Mouse (Mus musculus): ENCODE data around the gene Nr0b2. TPM values are rescaled to one million over a fixed set of nuclear protein-coding genes. Genes with fewer than 3 reads are reported as not detected.

Nr0b2 gene
- polyA plus RNA-seq, 1 experiment from 2014 or later = not detected

- Histone ChIP-seq H3K27me3 (ENCODE audit: control insufficient read depth, insufficient read depth, low read length) (peaks cover 36% of the 10 kb centered on the region), H3K27ac (ENCODE audit: low read depth, low read length) (no peak overlapping the region), H3K36me3 (ENCODE audit: control insufficient read depth, insufficient read depth, low read length) (no peaks in the 10 kb centered on the region), H3K9ac (replicated peaks; ENCODE audit: low read depth, low read length) (0 out of 2 replicates have a peak overlapping the region, but pooled peaks have one; percentile 3), H3K4me3 (ENCODE audit: low read depth, low read length) (peak overlapping the region; percentile 37), H3K4me2 (ENCODE audit: low read depth, low read length) (peak overlapping the region; percentile 60), H3K9me3 (ENCODE audit: control insufficient read depth, low read length) (no peaks in the 10 kb centered on the region), H3K4me1 (ENCODE audit: control insufficient read depth, insufficient read depth, low read length) (peaks cover 7% of the 10 kb centered on the region; the same call in 1 of the 2 replicates)
- WGBS = under 1% methylated on average over 48 of the region's 50 CpGs
- ATAC-seq (ENCODE audit: low read depth) = peak; percentile 95
Observed at GRCm38 (mm10) chr4:133599571-133600073, 46.4 kb downstream of the Nr0b2 start.

- H3K9ac ChIP-seq (replicated peaks; ENCODE audit: low read depth, low read length) = no peak overlapping the region
- peak overlapping the region; percentile 37; the same call in 1 of the 2 replicates for H3K4me3 ChIP-seq (ENCODE audit: low read depth, low read length)
- peaks cover 36% of the 10 kb centered on the region for H3K27me3 ChIP-seq (ENCODE audit: control insufficient read depth, insufficient read depth, low read length)
- no peaks in the 10 kb centered on the region for H3K36me3 ChIP-seq (ENCODE audit: control insufficient read depth, insufficient read depth, low read length)
- 13% methylated on average over 9 of the region's 9 CpGs for WGBS
- no peaks in the 10 kb centered on the region for H3K9me3 ChIP-seq (ENCODE audit: control insufficient read depth, low read length)
- H3K27ac ChIP-seq (ENCODE audit: low read depth, low read length) = no peak overlapping the region
- no peak for ATAC-seq (ENCODE audit: low read depth)
- H3K4me2 ChIP-seq (ENCODE audit: low read depth, low read length) = peak overlapping the region; percentile 60; the same call in 1 of the 2 replicates
- H3K4me1 ChIP-seq (ENCODE audit: control insufficient read depth, insufficient read depth, low read length) = peaks cover 7% of the 10 kb centered on the region; the same call in 1 of the 2 replicates
Observed at GRCm38 (mm10) chr4:133600306-133600705, 47.1 kb downstream of the Nr0b2 start.

GRCm38 (mm10) chr4:133601721-133602218, 48.6 kb downstream of the Nr0b2 start, which contains the start of gene Sfn:
Gene Sfn (minus strand): TSS chr4:133602168.
- ATAC-seq (ENCODE audit: low read depth) = no peak
- Histone ChIP-seq H3K4me2 (ENCODE audit: low read depth, low read length) (no peak within 1 kb of the TSS), H3K4me3 (ENCODE audit: low read depth, low read length) (no peak within 1 kb of the TSS), H3K36me3 (ENCODE audit: control insufficient read depth, insufficient read depth, low read length) (no peaks in the 10 kb centered on the region), H3K27me3 (ENCODE audit: control insufficient read depth, insufficient read depth, low read length) (peaks cover 36% of the 10 kb centered on the region), H3K9me3 (ENCODE audit: control insufficient read depth, low read length) (no peaks in the 10 kb centered on the region), H3K27ac (ENCODE audit: low read depth, low read length) (no peak within 1 kb of the TSS), H3K4me1 (ENCODE audit: control insufficient read depth, insufficient read depth, low read length) (peaks cover 7% of the 10 kb centered on the region; the same call in 1 of the 2 replicates), H3K9ac (replicated peaks; ENCODE audit: low read depth, low read length) (no peak within 1 kb of the TSS)
- WGBS = 4% methylated on average over 16 of the region's 16 CpGs

- no peak overlapping the region for H3K4me2 ChIP-seq (ENCODE audit: low read depth, low read length)
- no peak overlapping the region for H3K4me3 ChIP-seq (ENCODE audit: low read depth, low read length)
- H3K4me1 ChIP-seq (ENCODE audit: control insufficient read depth, insufficient read depth, low read length) = peaks cover 7% of the 10 kb centered on the region; the same call in 1 of the 2 replicates
- no peak overlapping the region for H3K9ac ChIP-seq (replicated peaks; ENCODE audit: low read depth, low read length)
- no peaks in the 10 kb centered on the region for H3K9me3 ChIP-seq (ENCODE audit: control insufficient read depth, low read length)
- WGBS = 95% methylated on average over 5 of the region's 5 CpGs
- no peak for ATAC-seq (ENCODE audit: low read depth)
- no peaks in the 10 kb centered on the region for H3K36me3 ChIP-seq (ENCODE audit: control insufficient read depth, insufficient read depth, low read length)
- H3K27me3 ChIP-seq (ENCODE audit: control insufficient read depth, insufficient read depth, low read length) = peaks cover 36% of the 10 kb centered on the region
- H3K27ac ChIP-seq (ENCODE audit: low read depth, low read length) = no peak overlapping the region
Observed at GRCm38 (mm10) chr4:133603056-133603455, 49.9 kb downstream of the Nr0b2 start.

GRCm38 (mm10) chr4:133604175-133604574, 51.0 kb downstream of the Nr0b2 start:
- WGBS = 89% methylated on average over 7 of the region's 7 CpGs
- Histone ChIP-seq H3K9me3 (ENCODE audit: control insufficient read depth, low read length) (no peaks in the 10 kb centered on the region), H3K36me3 (ENCODE audit: control insufficient read depth, insufficient read depth, low read length) (no peaks in the 10 kb centered on the region), H3K27ac (ENCODE audit: low read depth, low read length) (no peak overlapping the region), H3K4me3 (ENCODE audit: low read depth, low read length) (no peak overlapping the region), H3K9ac (replicated peaks; ENCODE audit: low read depth, low read length) (no peak overlapping the region), H3K4me2 (ENCODE audit: low read depth, low read length) (no peak overlapping the region), H3K27me3 (ENCODE audit: control insufficient read depth, insufficient read depth, low read length) (peaks cover 25% of the 10 kb centered on the region), H3K4me1 (ENCODE audit: control insufficient read depth, insufficient read depth, low read length) (peaks cover 7% of the 10 kb centered on the region; the same call in 1 of the 2 replicates)
- ATAC-seq (ENCODE audit: low read depth) = no peak

GRCm38 (mm10) chr4:133604856-133605255, 51.7 kb downstream of the Nr0b2 start:
- no peak overlapping the region for H3K4me3 ChIP-seq (ENCODE audit: low read depth, low read length)
- no peaks in the 10 kb centered on the region for H3K9me3 ChIP-seq (ENCODE audit: control insufficient read depth, low read length)
- no peak overlapping the region for H3K4me2 ChIP-seq (ENCODE audit: low read depth, low read length)
- H3K36me3 ChIP-seq (ENCODE audit: control insufficient read depth, insufficient read depth, low read length) = no peaks in the 10 kb centered on the region
- 0 out of 2 replicates have a peak, but pooled peaks cover under 1% of the 10 kb centered on the region for H3K4me1 ChIP-seq (ENCODE audit: control insufficient read depth, insufficient read depth, low read length)
- no peak for ATAC-seq (ENCODE audit: low read depth)
- peaks cover 18% of the 10 kb centered on the region for H3K27me3 ChIP-seq (ENCODE audit: control insufficient read depth, insufficient read depth, low read length)
- H3K9ac ChIP-seq (replicated peaks; ENCODE audit: low read depth, low read length) = no peak overlapping the region
- 63% methylated on average over 6 of the region's 6 CpGs for WGBS
- no peak overlapping the region for H3K27ac ChIP-seq (ENCODE audit: low read depth, low read length)

- no peak overlapping the region for H3K27ac ChIP-seq (ENCODE audit: low read depth, low read length)
- no peaks in the 10 kb centered on the region for H3K4me1 ChIP-seq (ENCODE audit: control insufficient read depth, insufficient read depth, low read length)
- ATAC-seq (ENCODE audit: low read depth) = no peak
- H3K4me2 ChIP-seq (ENCODE audit: low read depth, low read length) = no peak overlapping the region
- no peaks in the 10 kb centered on the region for H3K9me3 ChIP-seq (ENCODE audit: control insufficient read depth, low read length)
- no peaks in the 10 kb centered on the region for H3K36me3 ChIP-seq (ENCODE audit: control insufficient read depth, insufficient read depth, low read length)
- H3K4me3 ChIP-seq (ENCODE audit: low read depth, low read length) = no peak overlapping the region
- H3K9ac ChIP-seq (replicated peaks; ENCODE audit: low read depth, low read length) = no peak overlapping the region
- WGBS = 69% methylated on average over 9 of the region's 9 CpGs
- H3K27me3 ChIP-seq (ENCODE audit: control insufficient read depth, insufficient read depth, low read length) = peaks cover 13% of the 10 kb centered on the region
Observed at GRCm38 (mm10) chr4:133605330-133605729, 52.2 kb downstream of the Nr0b2 start.

Small RNAs within 50 kb of the gene (microRNA-seq; reads per million reads assigned to microRNA genes)
- gene Gm23158 = not detected

Other genes starting within 250 kb of the Nr0b2 start
- gene Wdtc1, start 199.9 kb upstream of the Nr0b2 start, polyA plus RNA-seq (2014; fragmentation: Nextera tagmentation; extraction: Ambion mirVana) = 22.3 and 24.5 TPM in 2 replicates
- 8.0 and 9.7 TPM in 2 replicates for gene Slc9a1, start 183.7 kb upstream of the Nr0b2 start, polyA plus RNA-seq (2014; fragmentation: Nextera tagmentation; extraction: Ambion mirVana)
- gene Tent5b, start 73.2 kb upstream of the Nr0b2 start, polyA plus RNA-seq (2014; fragmentation: Nextera tagmentation; extraction: Ambion mirVana) = 0.18 TPM in 1 of 2 replicates, not detected in the other
- 9.5 and 11.2 TPM in 2 replicates for gene Trnp1, start 54.8 kb upstream of the Nr0b2 start, polyA plus RNA-seq (2014; fragmentation: Nextera tagmentation; extraction: Ambion mirVana)
- gene Kdf1, start 34.4 kb upstream of the Nr0b2 start, polyA plus RNA-seq (2014; fragmentation: Nextera tagmentation; extraction: Ambion mirVana) = 0.20 and 0.58 TPM in 2 replicates
- 180 and 192 TPM in 2 replicates for gene Nudc, start 7.4 kb upstream of the Nr0b2 start, polyA plus RNA-seq (2014; fragmentation: Nextera tagmentation; extraction: Ambion mirVana)
- gene Gpatch3, start 21.4 kb downstream of the Nr0b2 start, polyA plus RNA-seq (2014; fragmentation: Nextera tagmentation; extraction: Ambion mirVana) = 6.4 and 6.7 TPM in 2 replicates
- gene Gpn2, start 31.0 kb downstream of the Nr0b2 start, polyA plus RNA-seq (2014; fragmentation: Nextera tagmentation; extraction: Ambion mirVana) = 17.0 and 18.8 TPM in 2 replicates
- 1.4 TPM in 2 replicates for gene Sfn, start 48.8 kb downstream of the Nr0b2 start, polyA plus RNA-seq (2014; fragmentation: Nextera tagmentation; extraction: Ambion mirVana)
- 4.3 and 6.1 TPM in 2 replicates for gene Zdhhc18, start 96.8 kb downstream of the Nr0b2 start, polyA plus RNA-seq (2014; fragmentation: Nextera tagmentation; extraction: Ambion mirVana)
- 10.9 and 13.0 TPM in 2 replicates for gene Pigv, start 119.3 kb downstream of the Nr0b2 start, polyA plus RNA-seq (2014; fragmentation: Nextera tagmentation; extraction: Ambion mirVana)
- gene Arid1a, start 203.4 kb downstream of the Nr0b2 start, polyA plus RNA-seq (2014; fragmentation: Nextera tagmentation; extraction: Ambion mirVana) = 40.6 and 45.6 TPM in 2 replicates

Data from neural tube, embryonic 14.5 days (tissue).